Mouse (Mus musculus): ENCODE results near the gene Slc8b1. TPM values are rescaled to one million over a fixed set of nuclear protein-coding genes. Genes with fewer than 3 reads are reported as not detected.

The Slc8b1 gene
- total RNA-seq, 1 experiment: 20.5 TPM

DNA sequence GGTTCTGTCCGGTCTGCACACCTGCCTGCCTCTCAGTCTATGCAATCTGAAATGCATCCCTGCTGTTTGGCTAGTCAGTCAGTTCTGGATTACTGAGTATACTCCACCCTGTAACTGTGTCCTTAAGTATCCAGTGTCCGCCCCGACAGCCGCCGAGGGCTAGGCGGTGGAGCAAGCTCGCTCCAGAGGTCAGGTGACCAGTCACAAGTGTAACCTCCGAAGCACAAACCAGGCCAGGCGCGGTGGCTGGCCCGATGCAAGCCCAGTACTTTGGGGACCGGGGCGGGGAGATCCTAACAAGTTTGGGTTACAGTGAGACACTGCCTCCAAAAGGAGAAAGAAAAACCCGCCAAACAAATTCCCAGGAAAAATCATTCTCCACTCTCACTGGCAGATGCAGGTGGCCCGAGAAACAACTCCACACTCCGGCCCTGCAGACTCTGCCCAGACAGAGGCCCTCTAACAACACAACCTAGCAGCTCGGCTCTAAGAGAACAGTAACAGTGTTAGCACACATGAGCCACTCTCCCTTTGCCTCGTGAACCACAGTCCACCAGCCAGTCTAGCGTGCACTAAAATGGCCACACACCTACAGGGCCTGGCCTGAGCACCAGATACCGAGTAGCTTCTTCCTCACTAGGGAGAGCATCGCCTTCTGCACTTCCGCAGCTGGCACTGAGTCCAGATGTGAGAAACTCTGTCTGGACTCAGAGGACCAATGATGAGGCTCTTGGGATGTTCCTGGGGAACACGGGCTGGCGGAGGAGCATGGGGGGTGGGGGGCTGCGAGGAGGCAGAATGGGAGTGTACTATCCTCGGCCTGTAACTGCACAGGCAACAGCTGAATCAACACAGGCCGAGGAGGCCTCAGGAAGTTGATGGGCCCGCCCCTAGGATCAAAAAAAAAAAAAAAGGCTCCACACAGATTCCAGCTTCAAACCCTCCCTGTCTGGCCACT, 52.3 kb downstream of the Slc8b1 start:
- Histone ChIP-seq H3K4me3 (ENCODE audit: insufficient read depth in 1 of 2, low read depth in 1 of 2, low read length in 2 of 2, poor library complexity in 1 of 2, severe bottlenecking in 1 of 2) (peak overlapping the region; percentile 3 to 39; a peak in 3 of 4 replicates), H3K9ac (ENCODE audit: insufficient read depth, low read depth, low read length, poor library complexity, severe bottlenecking) (peak overlapping the region; percentile 42), H3K9me3 (ENCODE audit: control insufficient read depth, insufficient read depth, low read depth, low read length) (no peaks in the 10 kb centered on the region), H3K4me1 (ENCODE audit: control insufficient read depth in 2 of 2, insufficient read depth in 2 of 2, low read length in 2 of 2, poor library complexity in 1 of 2) (peaks cover 6 to 27% of the 10 kb centered on the region in 2 experiments), H3K27ac (ENCODE audit: insufficient read depth, low read depth, low read length, poor library complexity, severe bottlenecking) (peak overlapping the region; percentile 89), H3K36me3 (ENCODE audit: control insufficient read depth, insufficient read depth, low read length, poor library complexity, severe bottlenecking) (no peaks in the 10 kb centered on the region)
- TF ChIP-seq ZC3H11A (IDR thresholded peaks at IDR 0.05; ENCODE audit: borderline replicate concordance, low read depth, low read length) (no peak), CHD2 (IDR thresholded peaks at IDR 0.05; ENCODE audit: low read depth, low read length) (no peak), ZNF384 (IDR thresholded peaks at IDR 0.05; ENCODE audit: low read depth, low read length) (peak; percentile 96), HCFC1 (IDR thresholded peaks at IDR 0.05; ENCODE audit: borderline replicate concordance, insufficient read depth, low read length) (no peak), MAFK (IDR thresholded peaks at IDR 0.05; ENCODE audit: insufficient read depth, low read depth, low read length) (no peak)
- in situ Hi-C loops (cut with MboI; ENCODE audit: low sequenced_read_pairs in 2 of 2, unreplicated experiment in 2 of 2): no loop called here
- DNase-seq (ENCODE audit: low read depth, low spot score): peak; percentile 69

DNA sequence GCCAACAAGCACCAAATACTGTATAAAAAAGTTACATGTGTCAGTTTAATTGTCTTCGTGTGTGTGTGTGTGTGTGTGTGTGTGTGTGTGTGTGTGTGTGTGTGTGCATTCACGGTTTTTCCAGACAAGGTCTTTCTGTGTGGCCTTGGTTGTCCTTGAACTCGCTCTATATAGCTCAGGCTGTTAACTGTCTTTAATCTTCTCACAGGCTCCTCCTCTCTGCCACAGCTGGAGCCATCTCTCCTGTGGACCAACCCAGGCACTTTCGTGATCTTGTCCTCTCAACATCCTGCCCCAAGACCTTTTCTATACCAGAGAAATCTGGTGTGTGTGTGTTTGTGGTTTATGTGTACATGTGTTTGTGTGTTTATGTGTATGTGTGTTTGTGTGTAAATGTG, 52.9 kb downstream of the Slc8b1 start:
- in situ Hi-C loops (cut with MboI; ENCODE audit: low sequenced_read_pairs in 2 of 2, unreplicated experiment in 2 of 2): no loop called here

DNA sequence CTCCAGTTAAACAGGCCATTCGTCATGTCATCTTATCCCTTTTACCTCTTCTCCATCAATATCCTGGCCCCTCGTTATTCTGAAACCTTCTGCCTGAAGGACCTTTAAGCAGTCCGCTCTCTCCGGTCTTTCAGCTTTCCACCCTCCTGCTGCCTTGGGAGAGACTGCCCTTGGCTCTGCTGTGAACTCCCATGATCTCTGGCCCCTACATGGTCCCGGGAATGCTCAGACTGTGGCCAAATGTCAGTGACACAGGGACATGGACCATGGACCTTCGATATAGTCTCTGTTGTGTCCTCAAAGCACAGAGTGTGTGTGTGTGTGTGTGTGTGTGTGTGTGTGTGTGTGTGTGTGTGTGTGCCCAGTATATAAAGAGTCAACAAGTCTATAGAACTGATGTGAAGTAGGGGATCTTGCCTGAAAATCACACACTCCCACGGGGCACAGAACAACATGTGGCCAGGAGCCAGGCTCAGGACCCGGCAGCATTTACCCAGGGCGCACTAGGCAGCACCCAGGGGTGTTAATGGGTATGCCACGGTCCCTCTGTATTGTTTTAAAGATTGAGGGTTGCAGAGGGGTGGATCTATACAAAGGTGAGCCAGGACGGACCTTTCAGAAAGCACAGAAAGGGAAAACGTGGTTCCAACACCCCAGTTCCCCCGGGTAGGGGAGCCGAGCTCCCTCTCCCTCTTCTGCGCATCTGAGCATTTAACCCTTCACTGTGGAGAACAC, 54.4 kb downstream of the Slc8b1 start:
- no peak overlapping the region for H3K4me3 ChIP-seq (ENCODE audit: insufficient read depth in 1 of 2, low read depth in 1 of 2, low read length in 2 of 2, poor library complexity in 1 of 2, severe bottlenecking in 1 of 2)
- in situ Hi-C loops (cut with MboI; ENCODE audit: low sequenced_read_pairs in 2 of 2, unreplicated experiment in 2 of 2): no loop called here
- no peak overlapping the region for H3K9ac ChIP-seq (ENCODE audit: insufficient read depth, low read depth, low read length, poor library complexity, severe bottlenecking)
- peaks cover 6 to 11% of the 10 kb centered on the region in 2 experiments for H3K4me1 ChIP-seq (ENCODE audit: control insufficient read depth in 2 of 2, insufficient read depth in 2 of 2, low read length in 2 of 2, poor library complexity in 1 of 2)
- TF ChIP-seq MAFK (IDR thresholded peaks at IDR 0.05; ENCODE audit: insufficient read depth, low read depth, low read length) (no peak), ZNF384 (IDR thresholded peaks at IDR 0.05; ENCODE audit: low read depth, low read length) (no peak), HCFC1 (IDR thresholded peaks at IDR 0.05; ENCODE audit: borderline replicate concordance, insufficient read depth, low read length) (no peak), ZC3H11A (IDR thresholded peaks at IDR 0.05; ENCODE audit: borderline replicate concordance, low read depth, low read length) (no peak), CHD2 (IDR thresholded peaks at IDR 0.05; ENCODE audit: low read depth, low read length) (no peak)
- H3K27ac ChIP-seq (ENCODE audit: insufficient read depth, low read depth, low read length, poor library complexity, severe bottlenecking): no peak overlapping the region
- no peaks in the 10 kb centered on the region for H3K9me3 ChIP-seq (ENCODE audit: control insufficient read depth, insufficient read depth, low read depth, low read length)
- no peak for DNase-seq (ENCODE audit: low read depth, low spot score)
- H3K36me3 ChIP-seq (ENCODE audit: control insufficient read depth, insufficient read depth, low read length, poor library complexity, severe bottlenecking): no peaks in the 10 kb centered on the region

More for the DNA sequence above, 52.9 kb downstream of the Slc8b1 start:
- no peak overlapping the region for H3K9ac ChIP-seq (ENCODE audit: insufficient read depth, low read depth, low read length, poor library complexity, severe bottlenecking)
- TF ChIP-seq HCFC1 (IDR thresholded peaks at IDR 0.05; ENCODE audit: borderline replicate concordance, insufficient read depth, low read length) (no peak), MAFK (IDR thresholded peaks at IDR 0.05; ENCODE audit: insufficient read depth, low read depth, low read length) (no peak), ZC3H11A (IDR thresholded peaks at IDR 0.05; ENCODE audit: borderline replicate concordance, low read depth, low read length) (no peak), ZNF384 (IDR thresholded peaks at IDR 0.05; ENCODE audit: low read depth, low read length) (no peak), CHD2 (IDR thresholded peaks at IDR 0.05; ENCODE audit: low read depth, low read length) (no peak)
- peaks cover 6 to 21% of the 10 kb centered on the region in 2 experiments for H3K4me1 ChIP-seq (ENCODE audit: control insufficient read depth in 2 of 2, insufficient read depth in 2 of 2, low read length in 2 of 2, poor library complexity in 1 of 2)
- no peaks in the 10 kb centered on the region for H3K36me3 ChIP-seq (ENCODE audit: control insufficient read depth, insufficient read depth, low read length, poor library complexity, severe bottlenecking)
- no peaks in the 10 kb centered on the region for H3K9me3 ChIP-seq (ENCODE audit: control insufficient read depth, insufficient read depth, low read depth, low read length)
- DNase-seq (ENCODE audit: low read depth, low spot score): no peak
- peak overlapping the region in 1 of 2 experiments; percentile 3; a peak in 1 of 4 replicates for H3K4me3 ChIP-seq (ENCODE audit: insufficient read depth in 1 of 2, low read depth in 1 of 2, low read length in 2 of 2, poor library complexity in 1 of 2, severe bottlenecking in 1 of 2)
- no peak overlapping the region; the same call in 1 of the 2 replicates for H3K27ac ChIP-seq (ENCODE audit: insufficient read depth, low read depth, low read length, poor library complexity, severe bottlenecking)

DNA sequence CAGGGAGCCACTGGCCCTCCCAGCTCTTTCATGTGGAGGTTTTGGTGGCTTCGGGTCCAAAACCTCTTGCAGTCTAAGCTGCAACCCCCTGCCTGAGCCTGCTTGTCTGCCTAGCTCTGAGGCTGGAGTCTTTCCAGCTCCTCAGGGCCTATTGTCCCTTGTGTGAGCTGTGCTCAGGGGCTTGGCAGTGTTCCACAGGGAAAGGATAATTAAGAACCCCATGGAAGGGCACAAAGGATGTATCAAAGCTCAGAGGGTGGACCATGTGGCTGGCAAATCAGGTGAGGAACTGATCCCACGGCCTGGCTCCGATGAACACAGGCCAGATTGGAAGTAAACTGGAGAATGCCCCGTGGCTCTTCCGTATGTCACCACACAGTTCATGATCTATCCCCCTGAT, 55.1 kb downstream of the Slc8b1 start:
- no peak overlapping the region for H3K4me3 ChIP-seq (ENCODE audit: insufficient read depth in 1 of 2, low read depth in 1 of 2, low read length in 2 of 2, poor library complexity in 1 of 2, severe bottlenecking in 1 of 2)
- no peaks in the 10 kb centered on the region for H3K9me3 ChIP-seq (ENCODE audit: control insufficient read depth, insufficient read depth, low read depth, low read length)
- no peak overlapping the region for H3K27ac ChIP-seq (ENCODE audit: insufficient read depth, low read depth, low read length, poor library complexity, severe bottlenecking)
- DNase-seq (ENCODE audit: low read depth, low spot score): no peak
- H3K4me1 ChIP-seq (ENCODE audit: control insufficient read depth in 2 of 2, insufficient read depth in 2 of 2, low read length in 2 of 2, poor library complexity in 1 of 2): peaks cover 6 to 9% of the 10 kb centered on the region in 2 experiments; a peak in 3 of 4 replicates
- H3K9ac ChIP-seq (ENCODE audit: insufficient read depth, low read depth, low read length, poor library complexity, severe bottlenecking): no peak overlapping the region
- in situ Hi-C loops (cut with MboI; ENCODE audit: low sequenced_read_pairs in 2 of 2, unreplicated experiment in 2 of 2): no loop called here
- TF ChIP-seq ZC3H11A (IDR thresholded peaks at IDR 0.05; ENCODE audit: borderline replicate concordance, low read depth, low read length): no peak
- no peak for TF ChIP-seq MAFK (IDR thresholded peaks at IDR 0.05; ENCODE audit: insufficient read depth, low read depth, low read length)
- TF ChIP-seq HCFC1 (IDR thresholded peaks at IDR 0.05; ENCODE audit: borderline replicate concordance, insufficient read depth, low read length): no peak
- TF ChIP-seq CHD2 (IDR thresholded peaks at IDR 0.05; ENCODE audit: low read depth, low read length): no peak
- no peak for TF ChIP-seq ZNF384 (IDR thresholded peaks at IDR 0.05; ENCODE audit: low read depth, low read length)
- no peaks in the 10 kb centered on the region for H3K36me3 ChIP-seq (ENCODE audit: control insufficient read depth, insufficient read depth, low read length, poor library complexity, severe bottlenecking)
